18 mouse cellular contexts compared by ENCODE assay signal in the genomic region with DNA sequence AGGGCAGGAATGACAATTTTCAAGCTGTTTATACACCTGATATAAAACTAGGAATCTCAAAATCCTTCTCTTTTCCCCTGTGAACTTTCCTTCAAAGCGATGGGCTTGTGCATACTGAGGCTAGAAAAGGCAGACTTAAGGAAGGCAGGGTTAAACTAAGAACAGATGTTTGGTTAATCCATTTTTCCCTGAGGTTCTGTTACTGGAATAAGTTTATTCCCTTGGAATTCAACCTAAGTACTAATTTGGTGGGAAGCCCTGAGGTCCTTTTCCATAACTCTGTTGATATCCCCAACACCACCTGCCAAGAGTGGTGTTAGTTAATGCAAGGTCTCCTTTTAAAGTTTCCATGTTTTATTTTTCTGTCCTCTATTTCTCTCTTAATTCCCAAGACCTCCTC.
A peak's percentile ranks its signal among the peaks of the same experiment; 100 is the strongest.
DNase-seq lines count a peak whose midpoint lies in the region; ATAC-seq lines count a peak whose summit lies in the region.
"Had no signal": no experiment of that assay in that cellular context is flagged by ENCODE, and none has a peak within 500 bp of the region (broad histone marks: within the 10 kb centered on the region; RNA-seq: fewer than 3 reads in every experiment).

No protein-coding gene starts in this region.

- no peaks in the 10 kb centered on the region for H3K9me3 ChIP-seq in embryonic facial prominence, embryonic 11.5 days (replicated peaks; ENCODE audit: control insufficient read depth, low read length)
- H3K9me3 ChIP-seq in embryonic facial prominence, embryonic 10.5 days: no peaks in the 10 kb centered on the region
- H3K9me3 ChIP-seq in embryonic facial prominence, embryonic 14.5 days (ENCODE audit: control insufficient read depth, low read length): no peaks in the 10 kb centered on the region
- H3K9me3 ChIP-seq in embryonic facial prominence, embryonic 15.5 days (replicated peaks): no peaks in the 10 kb centered on the region
- H3K9me3 ChIP-seq: embryonic facial prominence, embryonic 12.5 days; forebrain, embryonic 13.5 days; forebrain, embryonic 15.5 days had no signal

- no peak overlapping the region for H3K27ac ChIP-seq in embryonic facial prominence, embryonic 11.5 days (replicated peaks; ENCODE audit: low read depth, low read length)
- H3K27ac ChIP-seq in embryonic facial prominence, embryonic 10.5 days (replicated peaks): no peak overlapping the region
- H3K27ac ChIP-seq in embryonic facial prominence, embryonic 14.5 days (replicated peaks; ENCODE audit: low read depth, low read length): no peak overlapping the region
- no peak overlapping the region for H3K27ac ChIP-seq in embryonic facial prominence, embryonic 15.5 days (replicated peaks)
- H3K27ac ChIP-seq: embryonic facial prominence, embryonic 12.5 days; forebrain, embryonic 13.5 days; forebrain, embryonic 15.5 days had no signal

- DNase-seq in embryonic facial prominence, embryonic 11.5 days (ENCODE audit: low spot score): peak; percentile 63
- DNase-seq in embryonic facial prominence, embryonic 10.5 days (ENCODE audit: low spot score): no peak
- peak; percentile 71 for DNase-seq in embryonic facial prominence, embryonic 14.5 days (ENCODE audit: low spot score)
- no peak for DNase-seq in frontal cortex, postnatal 36 days (ENCODE audit: low spot score in 2 of 2)
- DNase-seq in cerebellum, adult 11 months: no peak
- DNase-seq: adrenal gland, adult 2 months; adrenal gland, postnatal 10 days; adrenal gland, postnatal 25 days; cerebellum, adult 11-12 months; cerebellum, adult 2 months; cerebellum, adult 9-10 months; cerebellum, postnatal 10 days; cerebellum, postnatal 25 days; forebrain, postnatal 0 days had no signal

- no peak for ATAC-seq in embryonic facial prominence, embryonic 11.5 days (replicated peaks; ENCODE audit: insufficient number of reproducible peaks, low FRiP score, low TSS enrichment, low read depth)
- ATAC-seq in embryonic facial prominence, embryonic 14.5 days (ENCODE audit: low read depth): 0 out of 2 replicates have a peak, but pooled peaks have one; percentile 44
- 0 out of 2 replicates have a peak, but pooled peaks have one; percentile 39 for ATAC-seq in embryonic facial prominence, embryonic 15.5 days (ENCODE audit: insufficient number of reproducible peaks, low FRiP score, low TSS enrichment, low read depth)
- ATAC-seq: forebrain, embryonic 13.5 days; forebrain, embryonic 15.5 days; forebrain, postnatal 0 days had no signal

- 56% methylated on average over 1 of the region's 1 CpGs for WGBS in embryonic facial prominence, embryonic 11.5 days
- WGBS in embryonic facial prominence, embryonic 10.5 days: 71% methylated on average over 1 of the region's 1 CpGs
- 38% methylated on average over 1 of the region's 1 CpGs for WGBS in embryonic facial prominence, embryonic 14.5 days
- 39% methylated on average over 1 of the region's 1 CpGs for WGBS in embryonic facial prominence, embryonic 15.5 days

- no peaks in the 10 kb centered on the region for H3K27me3 ChIP-seq in embryonic facial prominence, embryonic 11.5 days (ENCODE audit: control insufficient read depth, insufficient read depth, low read length)
- H3K27me3 ChIP-seq in embryonic facial prominence, embryonic 10.5 days (replicated peaks; ENCODE audit: low read depth, poor library complexity, severe bottlenecking): no peaks in the 10 kb centered on the region
- H3K27me3 ChIP-seq in embryonic facial prominence, embryonic 14.5 days (replicated peaks; ENCODE audit: control insufficient read depth, insufficient read depth, low read length): no peaks in the 10 kb centered on the region
- no peaks in the 10 kb centered on the region for H3K27me3 ChIP-seq in embryonic facial prominence, embryonic 15.5 days
- H3K27me3 ChIP-seq: embryonic facial prominence, embryonic 12.5 days; forebrain, embryonic 13.5 days; forebrain, embryonic 15.5 days had no signal

- no peaks in the 10 kb centered on the region for H3K4me1 ChIP-seq in embryonic facial prominence, embryonic 11.5 days (ENCODE audit: control insufficient read depth, insufficient read depth, low read length)
- no peaks in the 10 kb centered on the region for H3K4me1 ChIP-seq in embryonic facial prominence, embryonic 10.5 days
- H3K4me1 ChIP-seq in embryonic facial prominence, embryonic 14.5 days (ENCODE audit: control insufficient read depth, insufficient read depth, low read length): no peaks in the 10 kb centered on the region
- H3K4me1 ChIP-seq in embryonic facial prominence, embryonic 15.5 days: no peaks in the 10 kb centered on the region
- H3K4me1 ChIP-seq: embryonic facial prominence, embryonic 12.5 days; forebrain, embryonic 13.5 days; forebrain, embryonic 15.5 days had no signal

- no peak overlapping the region for H3K4me3 ChIP-seq in embryonic facial prominence, embryonic 11.5 days (ENCODE audit: low read depth, low read length)
- H3K4me3 ChIP-seq in embryonic facial prominence, embryonic 10.5 days: no peak overlapping the region
- H3K4me3 ChIP-seq in embryonic facial prominence, embryonic 14.5 days (ENCODE audit: low read depth, low read length): no peak overlapping the region
- H3K4me3 ChIP-seq in embryonic facial prominence, embryonic 15.5 days (replicated peaks): no peak overlapping the region
- H3K4me3 ChIP-seq: embryonic facial prominence, embryonic 12.5 days; forebrain, embryonic 13.5 days; forebrain, embryonic 15.5 days had no signal

- H3K9ac ChIP-seq in embryonic facial prominence, embryonic 11.5 days (replicated peaks; ENCODE audit: low read length): no peak overlapping the region
- H3K9ac ChIP-seq in embryonic facial prominence, embryonic 14.5 days (ENCODE audit: low read depth, low read length): no peak overlapping the region
- no peak overlapping the region for H3K9ac ChIP-seq in embryonic facial prominence, embryonic 15.5 days
- H3K9ac ChIP-seq: embryonic facial prominence, embryonic 12.5 days; forebrain, embryonic 13.5 days; forebrain, embryonic 15.5 days; forebrain, postnatal 0 days had no signal

- no peaks in the 10 kb centered on the region for H3K36me3 ChIP-seq in embryonic facial prominence, embryonic 11.5 days (replicated peaks; ENCODE audit: control insufficient read depth, insufficient read depth, low read depth, low read length)
- H3K36me3 ChIP-seq in embryonic facial prominence, embryonic 10.5 days (replicated peaks): no peaks in the 10 kb centered on the region
- no peaks in the 10 kb centered on the region for H3K36me3 ChIP-seq in embryonic facial prominence, embryonic 14.5 days (ENCODE audit: control insufficient read depth, insufficient read depth, low read length)
- no peaks in the 10 kb centered on the region for H3K36me3 ChIP-seq in embryonic facial prominence, embryonic 15.5 days
- H3K36me3 ChIP-seq: embryonic facial prominence, embryonic 12.5 days; forebrain, embryonic 15.5 days had no signal

- H3K4me2 ChIP-seq in embryonic facial prominence, embryonic 11.5 days (ENCODE audit: low read depth, low read length): no peak overlapping the region
- no peak overlapping the region for H3K4me2 ChIP-seq in embryonic facial prominence, embryonic 14.5 days (ENCODE audit: low read depth, low read length)
- H3K4me2 ChIP-seq in embryonic facial prominence, embryonic 15.5 days (replicated peaks): no peak overlapping the region
- H3K4me2 ChIP-seq: embryonic facial prominence, embryonic 12.5 days; forebrain, embryonic 13.5 days; forebrain, embryonic 15.5 days had no signal

Comparison
In these comparisons a context has a peak if more than half of its experiments do, and no peak if none do; other contexts are left out.
1. DNase-seq: peak in embryonic facial prominence, embryonic 11.5 days (single experiment) and embryonic facial prominence, embryonic 14.5 days (single experiment); none in embryonic facial prominence, embryonic 10.5 days (single experiment), frontal cortex, postnatal 36 days (0 of 2) and cerebellum, adult 11 months (single experiment).